Mouse (Mus musculus) small intestine, adult 2 months (tissue): ENCODE measurements at regions not wholly inside any gene's neighbourhood (a gene's known extent, or its start where the extent isn't known, plus 50 kb on each side); places are given as distances from the start of the nearest gene placed in this dataset.

Source experiments
- CTCF ChIP-seq: fragments of 200-500 bp; IDR thresholded peaks from 2 replicates; pipeline ENCODE4 v1.5.1; 2012; ENCODE audit warnings: low read depth, mild to moderate bottlenecking, control low read depth, inconsistent platforms, low read length, moderate library complexity, mixed read lengths; ENCODE audit not compliant: insufficient replicate concordance, insufficient read length; ENCODE audit errors: extremely low read depth
- POLR2A ChIP-seq: fragments of 200-500 bp; IDR thresholded peaks from 2 replicates; pipeline ENCODE4 v1.6.1; 2012; ENCODE audit warnings: low read depth, mild to moderate bottlenecking, control low read depth, inconsistent platforms, low read length, moderate library complexity

GRCm38 (mm10) chr9:47432715-47433114 is 97.3 kb upstream of the Cadm1 start:
- TF ChIP-seq POLR2A (no peak), CTCF (no peak)
